Mouse (Mus musculus) lung, postnatal 0 days (tissue): Measurements from ENCODE around the gene Tmem255a.

ENCODE experiments used
- CTCF ChIP-seq: IDR thresholded peaks from 2 replicates; pipeline ENCODE4 v1.5.1; 2016; ENCODE audit warnings: antibody characterized with exemption, mild to moderate bottlenecking
- EP300 ChIP-seq: IDR thresholded peaks from 2 replicates; pipeline ENCODE4 v1.6.1; 2016; ENCODE audit warnings: antibody characterized with exemption, mild to moderate bottlenecking, control low read depth

- TF ChIP-seq CTCF (no peak), EP300 (no peak)
These were observed 4.6 kb downstream of the Tmem255a start for GRCm38 (mm10) chrX:38247601-38248000.
